Mouse (Mus musculus) neural tube, embryonic 15.5 days (tissue): ENCODE measurements at regions not wholly inside any gene's neighbourhood (a gene's known extent, or its start where the extent isn't known, plus 50 kb on each side); places are given as distances from the start of the nearest gene placed in this dataset.

ENCODE experiments used
- ATAC-seq: fragments of 200-750 bp; cut with Nextera tagmentation; 2 replicates; pipeline ENCODE4 v1.8.0; 2017; ENCODE audit warnings: mild to moderate bottlenecking, moderate TSS enrichment, moderate library complexity; ENCODE audit not compliant: low FRiP score
- H3K27ac ChIP-seq: fragments of 300-500 bp; sonication (generic); replicated peaks from 2 replicates; pipeline ENCODE4 v1.5.1; 2015; ENCODE audit warnings: mild to moderate bottlenecking, inconsistent platforms
- H3K27me3 ChIP-seq: fragments of 300-500 bp; sonication (generic); replicated peaks from 2 replicates; pipeline ENCODE4 v1.6.1; 2015; ENCODE audit warnings: inconsistent platforms
- H3K36me3 ChIP-seq: fragments of 300-500 bp; sonication (generic); 2 replicates; pipeline ENCODE4 v1.6.1; 2015; ENCODE audit warnings: inconsistent platforms
- H3K4me1 ChIP-seq: fragments of 300-500 bp; sonication (generic); 2 replicates; pipeline ENCODE4 v1.6.1; 2015; ENCODE audit warnings: inconsistent platforms
- H3K4me2 ChIP-seq: fragments of 300-500 bp; sonication (generic); 2 replicates; pipeline ENCODE4 v1.6.1; 2015; ENCODE audit warnings: inconsistent platforms, mild to moderate bottlenecking, moderate library complexity
- H3K4me3 ChIP-seq: fragments of 300-500 bp; sonication (generic); replicated peaks from 2 replicates; pipeline ENCODE4 v1.5.1; 2015; ENCODE audit warnings: mild to moderate bottlenecking, inconsistent platforms
- H3K9ac ChIP-seq: fragments of 300-500 bp; sonication (generic); replicated peaks from 2 replicates; pipeline ENCODE4 v1.6.1; 2015; ENCODE audit warnings: mild to moderate bottlenecking, inconsistent platforms
- H3K9me3 ChIP-seq: fragments of 300-500 bp; sonication (generic); replicated peaks from 2 replicates; pipeline ENCODE4 v1.6.1; 2016; ENCODE audit warnings: inconsistent platforms
- WGBS: fragments of 180-500 bp; shearing (Covaris S2); methylation state at CpG from one replicate; pipeline ENCODE4 v1.1.7; 2015; ENCODE audit warnings: mixed read lengths; 5-methylcytosine and 5-hydroxymethylcytosine counted together

- no peaks in the 10 kb centered on the region for H3K9me3 ChIP-seq
- H3K27ac ChIP-seq, result no peak overlapping the region
- WGBS, result 91% methylated on average over 6 of the region's 6 CpGs
- no peaks in the 10 kb centered on the region for H3K4me1 ChIP-seq
- ATAC-seq, result no peak
- no peak overlapping the region for H3K4me2 ChIP-seq
- no peaks in the 10 kb centered on the region for H3K27me3 ChIP-seq
- H3K4me3 ChIP-seq, result no peak overlapping the region
- no peak overlapping the region for H3K9ac ChIP-seq
- no peaks in the 10 kb centered on the region for H3K36me3 ChIP-seq
Measured at GRCm38 (mm10) chr2:174575546-174575945, 67.8 kb upstream of the Zfp831 start.

DNA sequence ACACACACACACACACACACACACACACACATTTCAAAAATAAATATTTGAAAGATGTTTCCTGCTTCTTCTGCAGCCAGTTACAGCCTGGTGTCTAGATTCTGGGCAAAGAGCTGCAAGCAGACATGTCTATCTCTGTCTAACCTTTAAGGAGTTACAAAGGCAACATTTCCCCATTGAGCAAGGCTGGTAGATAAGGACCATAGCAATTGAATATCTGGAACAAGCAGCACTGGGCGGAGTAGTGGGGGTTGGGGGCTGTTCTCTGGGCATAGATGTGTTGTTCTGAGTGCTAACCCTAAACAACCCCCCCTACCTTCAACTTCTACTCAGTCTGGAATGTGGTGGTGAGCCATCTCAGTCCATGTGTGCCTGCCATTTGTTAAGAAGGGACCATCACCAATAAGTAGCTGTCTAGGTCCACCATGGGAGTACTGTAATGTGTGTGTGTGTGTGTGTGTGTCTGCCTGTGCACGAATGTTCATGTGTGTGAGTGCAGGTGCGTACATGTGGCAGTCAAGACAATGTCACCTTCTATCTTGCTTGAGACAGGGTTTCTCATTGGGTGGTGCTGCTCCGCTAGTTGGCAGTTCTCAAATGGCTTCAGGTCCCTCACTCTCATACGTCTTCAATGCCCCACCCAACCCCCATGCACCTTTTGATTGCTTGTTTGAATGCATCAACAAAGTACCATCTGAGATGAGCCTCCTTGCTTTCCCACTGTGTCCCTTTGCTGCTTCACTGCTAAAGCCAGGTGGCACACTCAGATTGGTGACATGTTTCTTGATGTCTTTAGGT is 62.2 kb upstream of the Zfp831 start:
- ATAC-seq, result no peak
- Histone ChIP-seq H3K27me3 (no peaks in the 10 kb centered on the region), H3K4me2 (no peak overlapping the region), H3K27ac (no peak overlapping the region), H3K4me3 (no peak overlapping the region), H3K9ac (no peak overlapping the region), H3K9me3 (no peaks in the 10 kb centered on the region), H3K4me1 (no peaks in the 10 kb centered on the region), H3K36me3 (no peaks in the 10 kb centered on the region)
- WGBS, result 90% methylated on average over 5 of the region's 5 CpGs

DNA sequence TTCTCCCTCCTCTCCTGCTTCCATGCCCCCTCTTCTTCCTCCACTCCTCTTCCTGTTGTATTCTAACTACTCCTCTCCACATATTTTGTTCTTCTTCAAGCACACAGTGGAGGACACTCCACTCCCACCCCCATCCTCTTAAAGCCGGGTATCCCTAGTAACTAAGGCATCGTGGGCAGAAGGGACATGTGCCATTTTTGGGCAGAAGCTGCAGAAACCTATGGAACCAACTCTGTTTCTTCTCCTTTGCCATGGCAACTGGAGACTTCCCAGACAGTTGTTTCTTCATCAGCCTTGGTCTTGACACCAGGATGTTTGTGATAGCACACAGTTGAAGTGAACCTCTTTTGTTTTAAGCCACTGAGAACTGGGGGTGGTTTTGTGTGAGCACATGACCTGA is 59.1 kb upstream of the Zfp831 start:
- Histone ChIP-seq H3K9me3 (no peaks in the 10 kb centered on the region), H3K4me1 (no peaks in the 10 kb centered on the region), H3K27ac (no peak overlapping the region), H3K36me3 (no peaks in the 10 kb centered on the region), H3K27me3 (no peaks in the 10 kb centered on the region), H3K9ac (no peak overlapping the region), H3K4me3 (no peak overlapping the region), H3K4me2 (no peak overlapping the region)
- no peak for ATAC-seq
- WGBS, result 80% methylated on average over 2 of the region's 2 CpGs
